Mouse (Mus musculus): ENCODE measurements around the gene Rabep1. TPM values are rescaled to one million over a fixed set of nuclear protein-coding genes. Genes with fewer than 3 reads are reported as not detected.
"Not testable (repeated sequence)": the region's sequence is repeated elsewhere in the genome, so short reads cannot be mapped to it uniquely, and the experiment has no call there.

Rabep1 gene
- polyA plus RNA-seq, 1 experiment from 2014 or later = 30.5 TPM

DNA sequence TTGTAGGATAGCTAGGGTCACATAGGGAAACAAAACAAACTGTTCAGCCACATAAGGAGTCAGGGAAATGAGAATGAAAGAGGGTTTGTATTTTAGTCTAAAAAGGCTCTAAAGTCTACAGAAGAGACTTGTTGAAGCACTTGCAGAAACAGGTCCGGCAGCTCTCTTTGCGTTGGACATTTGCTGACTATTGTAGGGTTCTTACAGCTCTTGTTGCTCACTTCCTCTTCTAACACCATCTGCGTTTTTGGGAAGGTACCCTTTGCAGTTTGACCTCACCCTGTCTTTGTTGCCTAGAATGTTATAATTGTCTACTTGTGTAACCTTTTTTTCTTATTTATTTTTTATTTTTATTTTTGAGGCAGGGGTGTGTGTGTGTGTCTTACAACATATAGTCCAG, 53.1 kb downstream of the Rabep1 start:
- no peak for DNase-seq (ENCODE audit: low spot score)
- 93% methylated on average over 3 of the region's 3 CpGs for WGBS
- ATAC-seq (replicated peaks; ENCODE audit: low FRiP score, low TSS enrichment, low read depth) = no peak
- Histone ChIP-seq H3K4me2 (ENCODE audit: low read length) (no peak overlapping the region), H3K9ac (ENCODE audit: low read length) (no peak overlapping the region), H3K4me1 (replicated peaks; ENCODE audit: control insufficient read depth, insufficient read depth, low read length) (no peaks in the 10 kb centered on the region), H3K36me3 (ENCODE audit: control insufficient read depth, insufficient read depth, low read length) (peaks cover 36% of the 10 kb centered on the region), H3K4me3 (ENCODE audit: low read depth, low read length) (no peak overlapping the region), H3K27me3 (replicated peaks; ENCODE audit: control insufficient read depth, insufficient read depth, low read length) (no peaks in the 10 kb centered on the region), H3K9me3 (ENCODE audit: control insufficient read depth, low read length) (no peaks in the 10 kb centered on the region), H3K27ac (ENCODE audit: low read depth) (no peak overlapping the region)

DNA sequence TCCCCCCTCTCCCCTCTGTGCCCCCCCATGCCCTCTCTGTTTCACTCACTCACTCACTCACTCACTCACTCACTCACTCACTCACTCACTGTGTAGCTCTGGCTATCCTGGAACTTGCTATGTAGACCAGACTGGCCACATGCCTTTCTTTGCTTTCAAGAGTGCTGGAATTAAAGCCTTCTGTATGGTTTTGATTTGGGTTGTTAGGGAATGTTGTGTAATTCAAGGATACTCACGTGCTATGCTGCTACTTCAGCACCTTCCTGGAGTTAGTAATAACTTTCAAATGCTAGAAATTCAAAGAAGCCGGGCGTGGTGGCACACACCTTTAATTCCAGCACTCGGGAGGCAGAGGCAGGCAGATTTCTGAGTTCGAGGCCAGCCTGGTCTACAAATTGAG, 53.6 kb downstream of the Rabep1 start:
- not testable (repeated sequence) for H3K4me2 ChIP-seq (ENCODE audit: low read length); DNase-seq (ENCODE audit: low spot score); H3K9me3 ChIP-seq (ENCODE audit: control insufficient read depth, low read length); ATAC-seq (replicated peaks; ENCODE audit: low FRiP score, low TSS enrichment, low read depth); H3K27ac ChIP-seq (ENCODE audit: low read depth); H3K4me1 ChIP-seq (replicated peaks; ENCODE audit: control insufficient read depth, insufficient read depth, low read length); H3K9ac ChIP-seq (ENCODE audit: low read length); H3K4me3 ChIP-seq (ENCODE audit: low read depth, low read length); H3K27me3 ChIP-seq (replicated peaks; ENCODE audit: control insufficient read depth, insufficient read depth, low read length)
- H3K36me3 ChIP-seq (ENCODE audit: control insufficient read depth, insufficient read depth, low read length) = peaks cover 40% of the 10 kb centered on the region
- 95% methylated on average over 5 of the region's 5 CpGs for WGBS

DNA sequence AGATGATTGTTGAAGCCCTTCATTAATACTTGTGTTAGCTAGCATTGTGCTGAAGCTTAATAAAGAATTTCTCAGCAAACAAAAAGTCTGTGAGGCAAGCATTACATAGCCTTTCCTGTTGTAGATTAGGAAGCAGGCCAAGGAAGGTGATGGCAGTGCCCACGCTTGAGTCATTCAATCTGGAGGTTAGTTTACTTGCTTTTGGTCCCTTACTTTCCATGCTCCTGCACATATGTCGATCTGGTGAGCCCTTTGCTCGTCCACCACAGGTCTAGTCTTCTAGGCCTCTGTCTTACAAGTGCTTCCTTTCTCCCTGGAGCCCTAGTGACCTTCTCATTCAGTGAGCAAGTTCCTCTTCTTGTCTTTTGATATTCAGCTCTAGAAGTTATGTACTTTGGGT, 62.1 kb downstream of the Rabep1 start:
- H3K4me3 ChIP-seq (ENCODE audit: low read depth, low read length) = no peak overlapping the region
- ATAC-seq (replicated peaks; ENCODE audit: low FRiP score, low TSS enrichment, low read depth) (no peak), DNase-seq (ENCODE audit: low spot score) (no peak)
- no peaks in the 10 kb centered on the region for H3K9me3 ChIP-seq (ENCODE audit: control insufficient read depth, low read length)
- H3K9ac ChIP-seq (ENCODE audit: low read length) = no peak overlapping the region
- H3K27me3 ChIP-seq (replicated peaks; ENCODE audit: control insufficient read depth, insufficient read depth, low read length) = no peaks in the 10 kb centered on the region
- H3K36me3 ChIP-seq (ENCODE audit: control insufficient read depth, insufficient read depth, low read length) = peaks cover 53% of the 10 kb centered on the region
- H3K27ac ChIP-seq (ENCODE audit: low read depth) = no peak overlapping the region
- H3K4me1 ChIP-seq (replicated peaks; ENCODE audit: control insufficient read depth, insufficient read depth, low read length) = no peaks in the 10 kb centered on the region
- H3K4me2 ChIP-seq (ENCODE audit: low read length) = no peak overlapping the region
- WGBS = 90% methylated on average over 3 of the region's 3 CpGs

DNA sequence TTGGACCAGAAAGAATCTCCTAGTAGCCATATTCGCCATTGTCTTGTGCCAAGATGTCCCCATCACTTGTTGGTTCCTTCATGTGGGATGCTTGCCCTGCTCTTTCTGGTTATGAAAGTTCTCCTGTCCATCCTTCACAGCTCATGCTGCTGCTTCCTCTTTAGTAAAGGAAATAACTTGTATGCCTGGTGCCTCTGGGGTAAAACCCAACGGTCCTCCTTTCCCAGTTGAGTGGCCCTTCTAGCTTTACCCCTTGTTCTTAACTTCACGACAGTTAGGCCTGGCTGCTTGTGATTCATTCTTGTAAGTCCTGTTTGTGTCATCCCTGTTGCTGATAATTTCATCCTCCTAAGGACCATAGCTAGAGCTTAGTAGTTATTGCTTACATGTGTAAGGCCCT, 66.7 kb downstream of the Rabep1 start:
- WGBS = 93% methylated on average over 3 of the region's 3 CpGs
- no peak overlapping the region for H3K27ac ChIP-seq (ENCODE audit: low read depth)

DNA sequence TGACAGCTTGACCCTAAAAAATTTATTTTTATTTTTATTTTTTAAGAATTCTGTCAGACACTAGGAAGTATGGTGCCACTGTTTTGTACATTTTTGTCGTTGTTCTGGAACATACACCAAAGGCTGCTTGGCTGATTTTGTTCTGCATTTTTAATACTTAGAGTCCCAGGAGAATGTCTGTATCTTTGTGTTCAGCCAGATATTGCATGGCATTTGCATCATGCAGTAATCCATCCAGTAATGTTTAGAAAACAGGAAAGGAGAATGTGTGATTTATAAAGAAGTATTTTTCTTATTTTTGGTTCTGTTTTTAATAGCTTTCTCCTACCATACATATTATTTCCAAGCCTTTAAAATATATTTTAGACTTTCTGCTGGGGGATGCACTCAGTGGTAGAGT, 67.3 kb downstream of the Rabep1 start:
- WGBS = 89% methylated on average over 1 of the region's 1 CpGs
- Histone ChIP-seq H3K4me1 (replicated peaks; ENCODE audit: control insufficient read depth, insufficient read depth, low read length) (no peaks in the 10 kb centered on the region), H3K9me3 (ENCODE audit: control insufficient read depth, low read length) (no peaks in the 10 kb centered on the region), H3K27ac (ENCODE audit: low read depth) (no peak overlapping the region), H3K36me3 (ENCODE audit: control insufficient read depth, insufficient read depth, low read length) (peaks cover 50% of the 10 kb centered on the region), H3K4me2 (ENCODE audit: low read length) (no peak overlapping the region), H3K9ac (ENCODE audit: low read length) (no peak overlapping the region), H3K4me3 (ENCODE audit: low read depth, low read length) (no peak overlapping the region), H3K27me3 (replicated peaks; ENCODE audit: control insufficient read depth, insufficient read depth, low read length) (no peaks in the 10 kb centered on the region)
- ATAC-seq (replicated peaks; ENCODE audit: low FRiP score, low TSS enrichment, low read depth) (no peak), DNase-seq (ENCODE audit: low spot score) (no peak)

More for the DNA sequence above, 66.7 kb downstream of the Rabep1 start:
- Histone ChIP-seq H3K4me1 (replicated peaks; ENCODE audit: control insufficient read depth, insufficient read depth, low read length) (no peaks in the 10 kb centered on the region), H3K27me3 (replicated peaks; ENCODE audit: control insufficient read depth, insufficient read depth, low read length) (no peaks in the 10 kb centered on the region), H3K36me3 (ENCODE audit: control insufficient read depth, insufficient read depth, low read length) (peaks cover 45% of the 10 kb centered on the region), H3K4me2 (ENCODE audit: low read length) (no peak overlapping the region), H3K4me3 (ENCODE audit: low read depth, low read length) (no peak overlapping the region), H3K9ac (ENCODE audit: low read length) (no peak overlapping the region), H3K9me3 (ENCODE audit: control insufficient read depth, low read length) (no peaks in the 10 kb centered on the region)
- no peak for DNase-seq (ENCODE audit: low spot score)
- no peak for ATAC-seq (replicated peaks; ENCODE audit: low FRiP score, low TSS enrichment, low read depth)

DNA sequence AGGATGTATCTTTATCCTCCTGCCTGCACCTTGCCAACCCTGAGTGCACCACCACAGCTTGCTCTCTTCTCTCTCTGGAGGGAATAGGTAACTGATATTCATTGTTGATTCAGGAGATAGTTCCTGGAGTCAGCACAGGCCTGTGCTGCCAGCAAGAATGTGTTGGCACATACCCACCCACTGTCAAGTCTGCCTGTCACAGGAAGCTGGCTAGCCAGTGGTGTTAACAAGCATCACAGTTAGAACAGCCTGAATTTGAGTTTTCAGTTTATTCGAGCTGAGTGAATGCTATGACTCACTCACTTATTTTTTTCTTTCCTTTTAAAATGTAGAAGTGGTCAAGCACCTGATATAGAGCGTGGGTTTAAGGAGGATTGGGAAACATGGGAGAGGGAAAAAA, 73.3 kb downstream of the Rabep1 start:
- 87% methylated on average over 2 of the region's 2 CpGs for WGBS
- Histone ChIP-seq H3K9ac (ENCODE audit: low read length) (no peak overlapping the region), H3K4me3 (ENCODE audit: low read depth, low read length) (no peak overlapping the region), H3K4me1 (replicated peaks; ENCODE audit: control insufficient read depth, insufficient read depth, low read length) (no peaks in the 10 kb centered on the region), H3K36me3 (ENCODE audit: control insufficient read depth, insufficient read depth, low read length) (peaks cover 52% of the 10 kb centered on the region), H3K27ac (ENCODE audit: low read depth) (no peak overlapping the region), H3K27me3 (replicated peaks; ENCODE audit: control insufficient read depth, insufficient read depth, low read length) (no peaks in the 10 kb centered on the region), H3K9me3 (ENCODE audit: control insufficient read depth, low read length) (no peaks in the 10 kb centered on the region), H3K4me2 (ENCODE audit: low read length) (no peak overlapping the region)
- no peak for ATAC-seq (replicated peaks; ENCODE audit: low FRiP score, low TSS enrichment, low read depth)
- DNase-seq (ENCODE audit: low spot score) = no peak

DNA sequence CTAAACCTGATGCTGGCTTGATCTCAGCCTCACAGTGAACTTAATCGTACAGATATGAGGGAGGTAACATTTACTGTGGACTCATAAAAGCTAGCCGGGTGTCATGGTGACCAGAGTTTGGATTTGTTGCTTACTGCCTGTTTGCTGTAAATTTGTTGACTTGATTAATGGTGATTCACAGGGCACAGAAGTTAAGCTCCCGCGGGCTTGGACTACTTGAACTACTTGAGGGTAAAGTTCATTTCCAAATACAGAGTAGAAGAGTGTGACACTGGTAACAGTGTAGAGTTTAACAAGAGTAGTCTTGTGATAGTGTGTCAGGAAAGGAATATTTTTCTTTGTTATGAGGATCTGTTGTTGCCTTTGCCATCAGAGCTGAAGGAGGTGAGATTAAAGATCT, 74.9 kb downstream of the Rabep1 start:
- H3K9me3 ChIP-seq (ENCODE audit: control insufficient read depth, low read length) = no peaks in the 10 kb centered on the region
- no peak overlapping the region for H3K4me3 ChIP-seq (ENCODE audit: low read depth, low read length)
- H3K36me3 ChIP-seq (ENCODE audit: control insufficient read depth, insufficient read depth, low read length) = peaks cover 64% of the 10 kb centered on the region
- H3K27me3 ChIP-seq (replicated peaks; ENCODE audit: control insufficient read depth, insufficient read depth, low read length) = no peaks in the 10 kb centered on the region
- H3K9ac ChIP-seq (ENCODE audit: low read length) = no peak overlapping the region
- H3K4me2 ChIP-seq (ENCODE audit: low read length) = no peak overlapping the region
- no peak overlapping the region for H3K27ac ChIP-seq (ENCODE audit: low read depth)
- ATAC-seq (replicated peaks; ENCODE audit: low FRiP score, low TSS enrichment, low read depth) = no peak
- WGBS = 88% methylated on average over 4 of the region's 4 CpGs
- no peaks in the 10 kb centered on the region for H3K4me1 ChIP-seq (replicated peaks; ENCODE audit: control insufficient read depth, insufficient read depth, low read length)
- DNase-seq (ENCODE audit: low spot score) = no peak

DNA sequence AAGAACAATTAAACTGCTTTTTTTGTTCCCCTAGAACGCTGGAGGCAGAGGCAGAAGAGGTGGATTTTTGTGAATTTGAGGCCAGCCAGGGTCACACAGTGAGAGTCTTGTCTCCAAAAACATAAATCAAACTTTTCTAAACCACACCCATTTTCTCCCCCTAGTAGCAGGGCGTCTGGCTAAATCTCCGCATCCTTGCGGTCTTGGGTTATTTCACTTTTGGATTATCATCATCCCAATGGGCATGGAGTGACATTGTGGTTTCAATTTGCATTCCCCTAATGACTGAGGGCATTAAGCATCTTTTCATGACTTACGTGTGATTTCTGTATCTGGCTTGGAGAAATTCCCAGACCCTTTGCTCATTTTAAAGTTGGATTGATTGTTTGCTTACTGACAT, 86.9 kb downstream of the Rabep1 start:
- no peaks in the 10 kb centered on the region for H3K27me3 ChIP-seq (replicated peaks; ENCODE audit: control insufficient read depth, insufficient read depth, low read length)
- 75% methylated on average over 5 of the region's 5 CpGs for WGBS
- no peak for DNase-seq (ENCODE audit: low spot score)
- no peaks in the 10 kb centered on the region for H3K4me1 ChIP-seq (replicated peaks; ENCODE audit: control insufficient read depth, insufficient read depth, low read length)
- H3K4me2 ChIP-seq (ENCODE audit: low read length) = no peak overlapping the region
- peaks cover 50% of the 10 kb centered on the region for H3K36me3 ChIP-seq (ENCODE audit: control insufficient read depth, insufficient read depth, low read length)
- no peaks in the 10 kb centered on the region for H3K9me3 ChIP-seq (ENCODE audit: control insufficient read depth, low read length)
- no peak overlapping the region for H3K4me3 ChIP-seq (ENCODE audit: low read depth, low read length)
- H3K9ac ChIP-seq (ENCODE audit: low read length) = no peak overlapping the region
- no peak for ATAC-seq (replicated peaks; ENCODE audit: low FRiP score, low TSS enrichment, low read depth)
- no peak overlapping the region for H3K27ac ChIP-seq (ENCODE audit: low read depth)

DNA sequence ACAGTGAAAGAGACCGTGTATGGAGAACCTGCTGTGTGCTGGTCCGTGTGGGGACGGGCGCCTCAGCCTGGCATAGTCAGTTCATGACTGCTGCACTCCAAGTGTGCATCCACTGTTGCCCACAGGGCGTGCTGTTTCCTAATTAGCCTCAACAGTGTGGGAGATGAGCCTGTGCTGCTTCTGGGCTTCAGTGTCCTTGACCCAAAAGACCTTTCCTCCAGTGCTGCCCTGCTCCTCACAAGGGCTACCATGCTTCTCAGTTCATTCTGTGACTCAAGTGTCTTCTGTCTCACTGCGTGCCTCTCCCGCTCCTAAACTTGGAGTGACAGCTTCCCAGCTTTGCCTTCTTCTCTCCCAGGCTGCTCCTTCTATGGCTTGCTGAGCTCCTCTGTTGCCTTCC, 90.7 kb downstream of the Rabep1 start:
- Histone ChIP-seq H3K27ac (ENCODE audit: low read depth) (no peak overlapping the region), H3K4me1 (replicated peaks; ENCODE audit: control insufficient read depth, insufficient read depth, low read length) (no peaks in the 10 kb centered on the region), H3K9me3 (ENCODE audit: control insufficient read depth, low read length) (no peaks in the 10 kb centered on the region), H3K27me3 (replicated peaks; ENCODE audit: control insufficient read depth, insufficient read depth, low read length) (no peaks in the 10 kb centered on the region), H3K36me3 (ENCODE audit: control insufficient read depth, insufficient read depth, low read length) (peaks cover 73% of the 10 kb centered on the region), H3K4me2 (ENCODE audit: low read length) (no peak overlapping the region), H3K4me3 (ENCODE audit: low read depth, low read length) (no peak overlapping the region), H3K9ac (ENCODE audit: low read length) (no peak overlapping the region)
- DNase-seq (ENCODE audit: low spot score) = no peak
- ATAC-seq (replicated peaks; ENCODE audit: low FRiP score, low TSS enrichment, low read depth) = no peak
- WGBS = 89% methylated on average over 7 of the region's 7 CpGs
